Mouse (Mus musculus) neural tube, embryonic 11.5 days (tissue): ENCODE data around the gene Fgfrl1. TPM values are rescaled to one million over a fixed set of nuclear protein-coding genes. Genes with fewer than 3 reads are reported as not detected.

ENCODE experiments used
- ATAC-seq: fragments of 200-750 bp; cut with Nextera tagmentation; 2 replicates; pipeline ENCODE4 v1.8.0; 2017; ENCODE audit warnings: moderate number of reproducible peaks, mild to moderate bottlenecking, moderate TSS enrichment, moderate library complexity; ENCODE audit not compliant: insufficient read depth, low FRiP score, low TSS enrichment
- DNase-seq: peaks from one replicate; pipeline ENCODE4 v3.0.0-alpha.2; 2015; ENCODE audit warnings: low spot score
- H3K27ac ChIP-seq: fragments of 300-500 bp; sonication (generic); 2 replicates; pipeline ENCODE4 v1.5.1; 2014; ENCODE audit warnings: low read depth, mild to moderate bottlenecking, low read length
- H3K27me3 ChIP-seq: fragments of 300-500 bp; sonication (generic); 2 replicates; pipeline ENCODE4 v1.6.1; 2014; ENCODE audit warnings: mild to moderate bottlenecking, low read length, mixed read lengths; ENCODE audit not compliant: control insufficient read depth, insufficient read depth
- H3K36me3 ChIP-seq: fragments of 300-500 bp; sonication (generic); 2 replicates; pipeline ENCODE4 v1.6.1; 2014; ENCODE audit warnings: mild to moderate bottlenecking, low read length, moderate library complexity, mixed read lengths; ENCODE audit not compliant: control insufficient read depth, insufficient read depth
- H3K4me1 ChIP-seq: fragments of 300-500 bp; sonication (generic); 2 replicates; pipeline ENCODE4 v1.6.1; 2014; ENCODE audit warnings: low read length, mixed read lengths; ENCODE audit not compliant: control insufficient read depth, insufficient read depth
- H3K4me2 ChIP-seq: fragments of 300-500 bp; sonication (generic); 2 replicates; pipeline ENCODE4 v1.6.1; 2014; ENCODE audit warnings: low read depth, mild to moderate bottlenecking, moderate library complexity
- H3K4me3 ChIP-seq: fragments of 300-500 bp; sonication (generic); 2 replicates; pipeline ENCODE4 v1.5.1; 2014; ENCODE audit warnings: low read depth, low read length
- H3K9ac ChIP-seq: fragments of 300-500 bp; sonication (generic); 2 replicates; pipeline ENCODE4 v1.6.1; 2014; ENCODE audit warnings: mild to moderate bottlenecking, low read length
- H3K9me3 ChIP-seq: fragments of 300-500 bp; sonication (generic); 2 replicates; pipeline ENCODE4 v1.6.1; 2016; ENCODE audit warnings: low read length; ENCODE audit not compliant: control insufficient read depth
- WGBS: fragments of 180-500 bp; shearing (Covaris S2); extraction: QIAGEN DNeasy Blood & Tissue Kit; methylation state at CpG from one replicate; pipeline ENCODE4 v1.1.7; 2014; 5-methylcytosine and 5-hydroxymethylcytosine counted together
- polyA plus RNA-seq: library from polyadenylated mRNA; unstranded; fragments of >200 nt; fragmentation: Nextera tagmentation; extraction: Ambion mirVana; gene quantifications from 2 replicates; pipeline ENCODE4 v1.2.1, GENCODE M21; 2014

Gene Fgfrl1
- polyA plus RNA-seq, 1 experiment from 2014 or later = 28.6 TPM

GRCm38 (mm10) chr5:108697341-108697753 lies 5.2 kb downstream of the Fgfrl1 start:
- no peak overlapping the region for H3K4me3 ChIP-seq
- no peaks in the 10 kb centered on the region for H3K36me3 ChIP-seq
- 7% methylated on average over 4 of the region's 4 CpGs for WGBS
- peaks cover 4% of the 10 kb centered on the region; the same call in 1 of the 2 replicates for H3K27me3 ChIP-seq
- peak; percentile 81 for DNase-seq
- no peaks in the 10 kb centered on the region for H3K9me3 ChIP-seq
- H3K4me1 ChIP-seq = peaks cover 39% of the 10 kb centered on the region
- H3K27ac ChIP-seq = peak overlapping the region; percentile 73
- peak overlapping the region; percentile 19; the same call in 1 of the 2 replicates for H3K9ac ChIP-seq
- H3K4me2 ChIP-seq = peak overlapping the region; percentile 6; the same call in 1 of the 2 replicates
- peak; percentile 35 for ATAC-seq

GRCm38 (mm10) chr5:108700346-108700745 lies 8.2 kb downstream of the Fgfrl1 start:
- 58% methylated on average over 3 of the region's 3 CpGs for WGBS
- Histone ChIP-seq H3K4me2 (no peak overlapping the region), H3K9ac (no peak overlapping the region), H3K27ac (no peak overlapping the region), H3K9me3 (no peaks in the 10 kb centered on the region), H3K36me3 (peaks cover 2% of the 10 kb centered on the region; the same call in 1 of the 2 replicates), H3K27me3 (no peaks in the 10 kb centered on the region), H3K4me3 (no peak overlapping the region), H3K4me1 (peaks cover 33% of the 10 kb centered on the region)
- no peak for ATAC-seq
- DNase-seq = no peak

GRCm38 (mm10) chr5:108701341-108702021 lies 9.3 kb downstream of the Fgfrl1 start:
- no peak overlapping the region for H3K4me2 ChIP-seq
- no peaks in the 10 kb centered on the region for H3K27me3 ChIP-seq
- no peak for ATAC-seq
- H3K4me3 ChIP-seq = no peak overlapping the region
- no peak for DNase-seq
- H3K4me1 ChIP-seq = peaks cover 22% of the 10 kb centered on the region
- no peaks in the 10 kb centered on the region for H3K9me3 ChIP-seq
- WGBS = 83% methylated on average over 10 of the region's 10 CpGs
- no peak overlapping the region for H3K27ac ChIP-seq
- peaks cover 5% of the 10 kb centered on the region; the same call in 1 of the 2 replicates for H3K36me3 ChIP-seq
- no peak overlapping the region for H3K9ac ChIP-seq

DNA sequence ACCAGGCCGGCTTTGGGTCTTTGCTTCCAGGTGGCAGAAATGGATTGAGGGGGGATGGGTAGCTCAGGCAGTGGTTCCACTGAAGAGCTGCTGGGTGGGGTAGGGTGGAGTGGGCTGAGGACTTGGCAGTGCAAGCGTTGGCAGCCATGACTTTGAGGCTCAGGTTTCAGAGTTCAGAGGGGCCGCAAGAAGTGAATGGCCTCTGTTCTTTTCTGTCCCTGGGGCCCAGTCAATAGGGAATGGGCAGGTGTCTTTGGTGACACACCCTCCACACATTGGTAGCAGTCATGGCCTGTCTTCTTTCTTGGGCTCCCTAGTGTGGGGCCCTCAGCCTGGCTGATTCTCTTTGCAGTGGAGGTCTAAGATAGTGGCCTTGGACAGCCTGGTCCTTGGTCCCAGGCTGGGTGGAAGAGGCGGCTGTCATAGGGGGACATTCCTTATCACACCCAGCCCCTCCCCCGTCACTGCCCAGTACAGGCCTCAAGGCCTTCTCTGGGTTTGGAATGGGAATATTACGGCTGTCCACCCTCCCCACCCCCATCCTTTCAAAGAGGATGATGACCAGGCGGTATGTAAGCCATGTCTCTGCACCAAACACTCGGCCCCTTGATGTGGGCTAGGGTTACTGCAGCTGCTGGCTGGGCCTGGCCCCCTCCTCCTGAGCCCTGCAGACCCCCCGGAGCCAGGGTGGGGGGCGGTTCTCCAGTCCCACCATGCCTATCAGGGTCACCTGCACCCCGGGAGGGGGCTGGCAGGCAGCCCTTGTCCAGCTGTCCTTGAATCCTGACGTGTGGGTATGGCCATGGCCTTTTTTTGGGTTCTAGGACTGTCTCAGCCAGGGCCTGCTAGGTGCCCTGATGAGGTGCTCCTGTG lies 11.8 kb downstream of the Fgfrl1 start:
- Histone ChIP-seq H3K4me3 (no peak overlapping the region), H3K27me3 (no peaks in the 10 kb centered on the region), H3K9ac (no peak overlapping the region), H3K4me1 (no peaks in the 10 kb centered on the region; the same call in 1 of the 2 replicates), H3K27ac (no peak overlapping the region), H3K9me3 (no peaks in the 10 kb centered on the region), H3K4me2 (no peak overlapping the region), H3K36me3 (peaks cover 5% of the 10 kb centered on the region)
- DNase-seq (no peak), ATAC-seq (no peak)
- 81% methylated on average over 12 of the region's 12 CpGs for WGBS

GRCm38 (mm10) chr5:108707758-108708157 lies 15.6 kb downstream of the Fgfrl1 start:
- ATAC-seq = no peak
- 85% methylated on average over 2 of the region's 2 CpGs for WGBS
- peaks cover 5% of the 10 kb centered on the region for H3K36me3 ChIP-seq

DNA sequence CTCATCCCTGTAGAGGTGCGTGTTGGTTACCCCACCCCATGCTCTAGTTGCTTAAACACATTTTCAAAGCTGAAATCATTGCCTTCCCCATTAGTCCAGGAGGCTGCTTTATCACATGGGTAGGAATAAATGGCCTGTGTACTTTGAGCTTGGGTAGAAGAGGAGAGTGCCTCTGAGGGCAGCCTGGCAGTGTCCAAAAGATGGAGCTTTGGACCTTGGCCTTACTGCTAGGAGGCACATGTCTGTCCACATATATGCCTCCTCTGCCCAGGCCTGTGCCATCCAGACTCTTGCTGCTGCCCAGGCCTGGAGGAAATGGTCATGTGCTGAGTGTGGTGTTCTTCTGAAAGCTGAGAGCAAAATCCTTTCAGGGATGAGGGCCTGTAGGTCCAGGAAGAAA lies 16.2 kb downstream of the Fgfrl1 start:
- 96% methylated on average over 1 of the region's 1 CpGs for WGBS
- no peak for DNase-seq
- Histone ChIP-seq H3K27me3 (no peaks in the 10 kb centered on the region), H3K36me3 (peaks cover 3% of the 10 kb centered on the region; the same call in 1 of the 2 replicates), H3K27ac (no peak overlapping the region), H3K4me3 (no peak overlapping the region), H3K4me2 (no peak overlapping the region), H3K9me3 (no peaks in the 10 kb centered on the region), H3K4me1 (no peaks in the 10 kb centered on the region), H3K9ac (no peak overlapping the region)
- ATAC-seq = no peak

More at GRCm38 (mm10) chr5:108707758-108708157, 15.6 kb downstream of the Fgfrl1 start:
- Histone ChIP-seq H3K27me3 (no peaks in the 10 kb centered on the region), H3K4me1 (no peaks in the 10 kb centered on the region), H3K27ac (no peak overlapping the region), H3K4me2 (no peak overlapping the region), H3K9me3 (no peaks in the 10 kb centered on the region), H3K9ac (no peak overlapping the region), H3K4me3 (no peak overlapping the region)
- no peak for DNase-seq

- H3K27ac ChIP-seq = no peak overlapping the region
- DNase-seq (no peak), ATAC-seq (no peak)
- H3K4me1 ChIP-seq = no peaks in the 10 kb centered on the region
- H3K27me3 ChIP-seq = no peaks in the 10 kb centered on the region
- no peak overlapping the region for H3K9ac ChIP-seq
- WGBS = 63% methylated on average over 6 of the region's 6 CpGs
- H3K4me3 ChIP-seq = no peak overlapping the region
- H3K4me2 ChIP-seq = no peak overlapping the region
- peaks cover 3% of the 10 kb centered on the region; the same call in 1 of the 2 replicates for H3K36me3 ChIP-seq
- no peaks in the 10 kb centered on the region for H3K9me3 ChIP-seq
These were observed 17.0 kb downstream of the Fgfrl1 start for GRCm38 (mm10) chr5:108708981-108709731.

GRCm38 (mm10) chr5:108711968-108712367 lies 19.8 kb downstream of the Fgfrl1 start:
- no peak for DNase-seq
- Histone ChIP-seq H3K4me2 (no peak overlapping the region), H3K9me3 (no peaks in the 10 kb centered on the region), H3K27ac (no peak overlapping the region), H3K4me1 (no peaks in the 10 kb centered on the region), H3K36me3 (no peaks in the 10 kb centered on the region; the same call in 1 of the 2 replicates), H3K4me3 (no peak overlapping the region), H3K27me3 (no peaks in the 10 kb centered on the region), H3K9ac (no peak overlapping the region)
- ATAC-seq = no peak
- 82% methylated on average over 6 of the region's 6 CpGs for WGBS
